Mouse (Mus musculus) ES-E14 (cell line): ENCODE results near the gene Ica1.

Experiments used
- CHD2 ChIP-seq: IDR thresholded peaks from 2 replicates; pipeline ENCODE4 v1.6.1; 2014; ENCODE audit warnings: mild to moderate bottlenecking, low read depth, low read length, inconsistent platforms
- HCFC1 ChIP-seq: IDR thresholded peaks from 2 replicates; pipeline ENCODE4 v1.6.1; 2012; ENCODE audit warnings: low read length, inconsistent platforms, borderline replicate concordance; ENCODE audit not compliant: insufficient read depth
- MAFK ChIP-seq: IDR thresholded peaks from 2 replicates; pipeline ENCODE4 v1.6.1; 2014; ENCODE audit warnings: mild to moderate bottlenecking, low read depth, low read length, inconsistent platforms; ENCODE audit not compliant: insufficient read depth

DNA sequence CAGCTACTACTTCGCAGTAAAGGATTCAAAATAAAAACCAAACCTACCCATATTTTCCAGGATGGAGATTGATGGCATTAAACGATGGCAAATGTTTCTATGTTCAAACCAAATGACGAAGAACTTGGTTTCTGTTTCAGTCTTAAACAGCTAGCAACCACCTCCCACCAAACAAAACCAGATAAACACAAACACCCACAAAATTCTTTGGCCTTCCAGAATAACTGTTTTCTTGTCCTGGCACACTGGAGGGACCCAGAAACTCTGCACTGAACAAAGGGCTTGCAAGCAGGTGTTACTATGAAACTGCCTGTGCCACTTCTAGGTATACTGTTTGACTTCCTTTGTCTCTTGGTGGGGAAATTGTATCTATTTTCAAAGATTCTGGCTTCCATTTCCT, 43.2 kb downstream of the Ica1 start:
- TF ChIP-seq CHD2: no peak
- no peak for TF ChIP-seq HCFC1
- no peak for TF ChIP-seq MAFK
